Mouse (Mus musculus) stomach, postnatal 0 days (tissue): ENCODE measurements around the gene Cfap46.

Source experiments
- CTCF ChIP-seq: IDR thresholded peaks from 2 replicates; pipeline ENCODE4 v1.5.1; 2016; ENCODE audit warnings: antibody characterized with exemption, low read depth, mild to moderate bottlenecking, moderate library complexity
- EP300 ChIP-seq: optimal IDR thresholded peaks from 2 replicates; pipeline ENCODE3; 2016; ENCODE audit warnings: antibody characterized with exemption

GRCm38 (mm10) chr7:139666871-139667270 is 16.7 kb downstream of the Cfap46 start:
- TF ChIP-seq EP300 (no peak), CTCF (no peak)
